Mouse (Mus musculus) brain, embryonic 14.5 days (tissue): ENCODE results near the gene Sec14l5.

Experiments
- CTCF ChIP-seq: fragments of 200-500 bp; IDR thresholded peaks from 2 replicates; pipeline ENCODE4 v1.5.1; 2012; ENCODE audit warnings: inconsistent platforms, mild to moderate bottlenecking, moderate library complexity, borderline replicate concordance; ENCODE audit not compliant: insufficient read depth, insufficient read length; ENCODE audit errors: extremely low read depth
- POLR2A ChIP-seq: fragments of 200-500 bp; IDR thresholded peaks from 2 replicates; pipeline ENCODE4 v1.6.1; 2012; ENCODE audit warnings: mild to moderate bottlenecking, inconsistent platforms, borderline replicate concordance; ENCODE audit not compliant: poor library complexity, insufficient read depth, insufficient read length, severe bottlenecking; ENCODE audit errors: extremely low read depth

- TF ChIP-seq POLR2A, result no peak
- no peak for TF ChIP-seq CTCF
Measured at GRCm38 (mm10) chr16:5111021-5111420, 35.9 kb upstream of the Sec14l5 start.
